Mouse (Mus musculus): Measurements from ENCODE around the gene Gm20388. TPM values are rescaled to one million over a fixed set of nuclear protein-coding genes. Genes with fewer than 3 reads are reported as not detected.
A peak's percentile ranks its signal among the peaks of the same experiment; 100 is the strongest.
"Not testable (repeated sequence)": the region's sequence is repeated elsewhere in the genome, so short reads cannot be mapped to it uniquely, and the experiment has no call there.

The Gm20388 gene
- polyA plus RNA-seq, 1 experiment from 2014 or later = 2.5 TPM

DNA sequence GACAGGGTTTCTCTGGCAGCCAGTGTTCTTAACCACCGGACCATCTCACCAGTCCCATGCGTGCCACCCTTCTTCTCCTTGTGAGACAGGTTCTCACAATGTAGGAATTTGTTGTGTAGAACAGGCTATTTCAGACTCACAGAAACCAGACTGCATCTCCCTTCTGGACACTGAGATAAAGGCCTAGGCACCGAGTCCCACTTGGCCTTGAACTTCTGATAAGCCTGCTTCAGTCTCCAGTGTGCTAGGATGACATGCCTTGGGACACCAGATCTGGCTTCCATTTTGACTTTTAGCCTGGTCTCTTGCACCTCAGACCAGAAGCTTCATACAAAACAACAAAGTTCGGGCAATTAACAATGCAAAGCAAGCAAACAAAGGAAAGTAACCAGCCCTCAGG is 1678.1 kb downstream of the Gm20388 start:
- 87% methylated on average over 4 of the region's 4 CpGs for WGBS

DNA sequence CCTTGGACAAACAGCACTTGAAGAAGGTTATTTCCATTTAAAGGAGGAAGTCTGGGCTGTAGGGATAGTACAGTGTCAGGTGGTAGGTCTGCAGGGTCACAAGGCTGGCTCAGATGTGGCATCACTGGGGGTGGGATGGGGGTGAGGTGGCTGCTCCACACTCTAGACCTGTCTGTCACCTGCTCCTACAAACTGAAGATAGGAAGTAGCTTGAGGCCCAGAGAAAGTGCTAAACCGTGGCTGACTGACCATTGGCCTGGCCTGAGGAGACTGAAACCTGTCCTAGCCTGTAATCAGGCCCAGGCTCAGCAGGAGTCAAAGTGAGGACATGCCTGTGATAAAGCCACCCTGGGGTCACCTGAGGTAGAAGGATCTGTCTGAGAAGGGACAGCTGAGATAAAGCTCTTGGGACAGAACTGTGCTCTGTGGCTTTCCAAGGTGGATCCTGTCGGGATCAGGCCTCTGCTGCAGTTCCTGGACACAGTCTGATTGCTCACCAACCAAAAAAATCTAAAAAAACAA is 1678.6 kb downstream of the Gm20388 start:
- no peak for DNase-seq (ENCODE audit: low spot score)
- no peak overlapping the region for H3K27ac ChIP-seq
- no peak overlapping the region for H3K4me3 ChIP-seq

More for the DNA sequence above, 1678.1 kb downstream of the Gm20388 start:
- Histone ChIP-seq H3K27ac (no peak overlapping the region), H3K9me3 (replicated peaks) (no peaks in the 10 kb centered on the region), H3K4me3 (no peak overlapping the region), H3K27me3 (ENCODE audit: low read depth, poor library complexity, severe bottlenecking) (no peaks in the 10 kb centered on the region), H3K4me1 (peaks cover 39% of the 10 kb centered on the region), H3K36me3 (peaks cover 6% of the 10 kb centered on the region)
- DNase-seq (ENCODE audit: low spot score) = no peak

DNA sequence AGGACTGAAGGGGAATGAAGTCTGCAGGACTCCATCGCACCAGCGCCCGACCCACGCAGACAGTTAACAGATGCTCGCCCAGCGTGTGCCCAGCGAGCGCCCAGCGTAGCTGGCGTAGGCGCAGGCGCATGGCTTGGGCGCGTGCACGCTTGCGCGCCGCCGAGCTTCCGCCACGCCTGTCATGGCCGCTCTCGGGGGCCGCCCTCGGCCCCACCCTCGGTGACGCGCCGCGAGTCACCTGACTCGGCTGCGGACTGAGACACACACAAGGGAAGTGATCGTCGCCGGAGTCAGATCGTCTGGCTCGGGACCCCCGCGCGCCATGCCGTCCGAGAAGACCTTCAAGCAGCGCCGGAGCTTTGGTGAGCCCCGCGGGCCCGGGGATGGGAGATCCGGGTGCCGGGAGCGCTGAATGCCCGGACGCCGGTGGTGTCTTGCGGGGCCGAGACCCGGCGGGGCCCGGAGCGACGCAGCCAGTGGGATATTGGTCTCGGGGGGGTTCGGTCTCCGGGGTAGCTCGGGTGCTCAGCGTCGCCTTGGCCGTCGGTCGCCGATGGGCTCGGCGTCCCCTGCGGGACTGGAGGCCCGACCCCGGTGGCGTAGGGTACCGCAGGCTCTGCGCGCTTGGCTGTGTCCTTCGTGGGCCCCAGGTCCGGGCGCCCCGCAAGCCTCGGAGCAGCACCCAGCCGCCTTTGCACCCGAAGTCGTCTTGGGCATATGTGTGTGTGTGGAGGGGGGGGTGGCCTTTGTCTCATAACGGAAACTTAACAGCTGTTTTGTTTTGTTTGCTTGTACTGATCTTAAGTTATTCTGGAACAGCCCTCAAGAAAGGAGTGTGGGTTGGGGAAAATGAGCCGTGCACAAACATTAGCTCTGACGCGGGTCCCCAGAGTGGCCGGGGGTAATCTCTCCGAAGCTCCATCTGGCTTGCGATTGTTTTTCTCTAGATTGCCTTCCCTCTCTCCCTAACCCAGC is 1679.8 kb downstream of the Gm20388 start, which contains the start of gene Map1lc3b:
Gene Map1lc3b (plus strand): TSS at position 159 of the 975 bp plus-strand sequence.
- no peaks in the 10 kb centered on the region for H3K9me3 ChIP-seq (replicated peaks)
- peak within 1 kb of the TSS; percentile 94 for H3K4me3 ChIP-seq
- WGBS = under 1% methylated on average over 94 of the region's 94 CpGs
- H3K27me3 ChIP-seq (ENCODE audit: low read depth, poor library complexity, severe bottlenecking) = no peaks in the 10 kb centered on the region
- H3K36me3 ChIP-seq = peaks cover 22% of the 10 kb centered on the region
- peaks cover 34% of the 10 kb centered on the region for H3K4me1 ChIP-seq
- H3K27ac ChIP-seq = peak within 1 kb of the TSS; percentile 88
- peak; percentile 97 for DNase-seq (ENCODE audit: low spot score)

More for the DNA sequence above, 1678.6 kb downstream of the Gm20388 start:
- Histone ChIP-seq H3K36me3 (peaks cover 11% of the 10 kb centered on the region), H3K4me1 (peaks cover 39% of the 10 kb centered on the region), H3K27me3 (ENCODE audit: low read depth, poor library complexity, severe bottlenecking) (no peaks in the 10 kb centered on the region), H3K9me3 (replicated peaks) (no peaks in the 10 kb centered on the region)
- 46% methylated on average over 2 of the region's 2 CpGs for WGBS

DNA sequence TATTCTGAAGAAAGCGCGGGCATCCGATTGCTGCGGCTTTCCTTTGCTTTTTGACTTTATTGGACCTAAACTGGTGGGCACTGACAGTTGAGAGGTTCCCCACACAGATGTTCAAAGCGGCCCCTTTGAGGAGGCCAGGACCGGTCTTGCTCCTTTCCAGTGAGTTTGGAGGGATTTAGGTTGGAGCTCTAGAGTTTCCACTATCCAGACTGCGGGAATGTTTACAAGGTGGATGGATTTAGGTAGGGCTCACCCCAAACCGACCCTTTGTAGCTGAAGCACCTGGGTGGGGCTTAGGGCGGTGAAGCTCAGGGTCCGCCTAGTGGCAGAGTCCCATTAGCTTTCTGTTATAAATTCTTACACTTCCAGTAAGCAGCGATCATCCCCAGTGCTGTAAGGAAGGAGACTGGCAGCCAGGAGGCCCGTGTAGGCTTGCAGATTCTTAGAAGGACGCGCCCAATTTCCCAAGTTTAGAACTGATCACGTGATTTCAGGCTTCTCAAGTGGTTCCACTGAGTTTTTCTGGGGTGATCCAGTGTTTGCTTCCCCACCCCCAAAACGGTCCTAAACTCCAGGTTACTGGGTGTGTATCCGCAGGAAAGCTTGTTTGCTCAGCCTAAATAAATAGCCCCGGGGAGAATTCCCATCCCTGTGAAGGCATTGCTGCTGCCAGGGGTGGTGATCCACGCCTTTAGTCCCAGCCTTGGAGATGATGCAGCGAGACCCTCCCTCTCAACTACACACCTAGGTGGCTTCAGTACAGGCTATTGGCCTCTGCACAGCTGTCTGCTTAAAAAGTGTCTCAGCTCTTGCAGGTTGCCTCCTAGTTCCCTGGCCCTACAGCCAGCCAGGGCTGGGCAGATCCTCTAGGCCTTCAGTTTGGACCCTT is 1680.8 kb downstream of the Gm20388 start:
- Histone ChIP-seq H3K4me1 (peaks cover 29% of the 10 kb centered on the region), H3K36me3 (peaks cover 31% of the 10 kb centered on the region), H3K27ac (peak overlapping the region; percentile 88; the same call in 1 of the 2 replicates), H3K27me3 (ENCODE audit: low read depth, poor library complexity, severe bottlenecking) (no peaks in the 10 kb centered on the region), H3K9me3 (replicated peaks) (no peaks in the 10 kb centered on the region), H3K4me3 (peak overlapping the region; percentile 94)
- 17% methylated on average over 20 of the region's 20 CpGs for WGBS
- peak; percentile 53 for DNase-seq (ENCODE audit: low spot score)

DNA sequence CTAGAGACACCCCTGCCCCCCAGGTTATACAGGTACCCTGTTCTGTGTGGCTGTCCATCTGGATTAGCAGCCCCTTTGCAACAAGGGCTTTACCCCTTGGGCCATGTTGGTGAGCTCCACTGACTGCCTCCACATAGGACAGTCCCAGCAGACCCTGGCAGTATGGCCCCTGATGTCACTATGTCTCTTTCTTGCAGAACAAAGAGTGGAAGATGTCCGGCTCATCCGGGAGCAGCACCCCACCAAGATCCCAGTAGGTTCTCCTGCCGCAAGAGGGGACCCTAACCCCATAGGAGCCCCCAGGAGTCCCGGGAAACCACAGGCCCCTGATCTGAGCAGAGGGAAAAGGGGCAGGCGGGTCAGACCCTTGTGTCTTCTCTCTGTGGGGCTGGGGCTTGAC is 1682.7 kb downstream of the Gm20388 start:
- H3K36me3 ChIP-seq = peaks cover 47% of the 10 kb centered on the region

DNA sequence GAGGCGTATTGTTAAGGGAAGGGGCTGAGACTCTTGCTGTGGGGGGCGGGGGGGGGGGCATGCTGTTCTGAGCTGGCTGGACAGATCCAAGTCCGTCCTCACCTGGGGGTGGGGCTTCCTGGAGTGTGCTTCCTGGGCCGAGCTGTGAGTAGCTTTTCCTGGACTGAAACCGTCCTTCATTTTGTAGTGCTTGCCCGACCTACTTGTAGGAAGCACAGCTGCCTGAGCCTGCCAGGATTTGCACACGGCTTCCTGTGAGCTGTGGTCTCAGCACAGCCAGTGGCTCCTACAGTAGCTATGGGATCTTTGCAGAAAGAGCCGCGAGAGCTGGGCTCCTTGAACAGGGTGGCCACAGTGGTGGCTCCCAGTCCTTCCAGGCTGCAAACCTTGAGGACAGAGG is 1683.3 kb downstream of the Gm20388 start:
- Histone ChIP-seq H3K27me3 (ENCODE audit: low read depth, poor library complexity, severe bottlenecking) (no peaks in the 10 kb centered on the region), H3K4me3 (no peak overlapping the region), H3K9me3 (replicated peaks) (no peaks in the 10 kb centered on the region), H3K27ac (no peak overlapping the region), H3K4me1 (peaks cover 29% of the 10 kb centered on the region), H3K36me3 (peaks cover 51% of the 10 kb centered on the region)
- DNase-seq (ENCODE audit: low spot score) = no peak
- 88% methylated on average over 9 of the region's 9 CpGs for WGBS

More for the DNA sequence above, 1682.7 kb downstream of the Gm20388 start:
- Histone ChIP-seq H3K27ac (no peak overlapping the region), H3K4me1 (peaks cover 29% of the 10 kb centered on the region), H3K27me3 (ENCODE audit: low read depth, poor library complexity, severe bottlenecking) (no peaks in the 10 kb centered on the region), H3K9me3 (replicated peaks) (no peaks in the 10 kb centered on the region), H3K4me3 (no peak overlapping the region)
- DNase-seq (ENCODE audit: low spot score) = no peak
- WGBS = 91% methylated on average over 5 of the region's 5 CpGs

DNA sequence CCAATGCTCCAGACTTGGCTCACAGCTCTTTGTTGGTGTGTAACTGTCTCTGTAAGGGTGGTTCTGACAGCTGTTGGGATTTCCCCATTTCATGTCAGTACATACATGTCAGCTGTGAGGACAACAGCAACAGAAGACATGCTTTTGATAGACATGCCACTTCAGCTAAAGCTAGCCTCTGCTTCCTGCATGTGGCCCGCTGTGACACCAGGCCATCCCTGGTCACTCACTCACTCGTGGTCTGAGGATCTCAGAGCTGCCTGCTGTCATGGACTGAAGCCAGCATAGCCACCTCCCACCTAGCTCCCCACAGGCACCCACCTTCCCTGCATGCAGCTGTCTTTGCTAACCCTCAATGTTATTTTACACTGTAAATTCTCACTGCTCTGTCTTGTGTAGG is 1686.9 kb downstream of the Gm20388 start:
- WGBS = 81% methylated on average over 2 of the region's 2 CpGs
- DNase-seq (ENCODE audit: low spot score); H3K27me3 ChIP-seq (ENCODE audit: low read depth, poor library complexity, severe bottlenecking); H3K4me1 ChIP-seq; H3K9me3 ChIP-seq (replicated peaks); H3K27ac ChIP-seq; H3K4me3 ChIP-seq: not testable (repeated sequence)
- peaks cover 85% of the 10 kb centered on the region for H3K36me3 ChIP-seq

DNA sequence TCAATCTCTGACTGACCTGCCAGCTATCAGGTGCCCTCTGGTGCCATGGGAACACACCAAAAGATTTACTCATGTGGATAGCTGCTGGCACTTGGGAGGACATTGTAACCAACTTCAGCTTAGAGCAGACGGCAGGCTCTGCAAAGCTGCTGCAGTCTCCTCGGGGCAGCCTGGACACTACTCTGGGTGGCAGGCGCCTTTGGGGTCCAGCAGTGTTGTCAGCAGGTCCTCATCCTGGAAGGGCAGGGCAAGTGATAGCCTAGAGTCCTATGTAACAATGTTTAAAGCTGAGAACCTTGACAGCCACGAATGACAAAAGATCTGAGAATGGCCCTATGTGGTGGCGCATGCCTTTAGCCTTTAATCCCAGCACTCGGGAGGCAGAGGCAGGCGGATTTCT is 1687.5 kb downstream of the Gm20388 start:
- Histone ChIP-seq H3K9me3 (replicated peaks) (no peaks in the 10 kb centered on the region), H3K27ac (no peak overlapping the region), H3K4me1 (no peaks in the 10 kb centered on the region; the same call in 1 of the 2 replicates), H3K27me3 (ENCODE audit: low read depth, poor library complexity, severe bottlenecking) (no peaks in the 10 kb centered on the region), H3K36me3 (peaks cover 91% of the 10 kb centered on the region), H3K4me3 (no peak overlapping the region)
- WGBS = 94% methylated on average over 7 of the region's 7 CpGs
- DNase-seq (ENCODE audit: low spot score) = no peak

DNA sequence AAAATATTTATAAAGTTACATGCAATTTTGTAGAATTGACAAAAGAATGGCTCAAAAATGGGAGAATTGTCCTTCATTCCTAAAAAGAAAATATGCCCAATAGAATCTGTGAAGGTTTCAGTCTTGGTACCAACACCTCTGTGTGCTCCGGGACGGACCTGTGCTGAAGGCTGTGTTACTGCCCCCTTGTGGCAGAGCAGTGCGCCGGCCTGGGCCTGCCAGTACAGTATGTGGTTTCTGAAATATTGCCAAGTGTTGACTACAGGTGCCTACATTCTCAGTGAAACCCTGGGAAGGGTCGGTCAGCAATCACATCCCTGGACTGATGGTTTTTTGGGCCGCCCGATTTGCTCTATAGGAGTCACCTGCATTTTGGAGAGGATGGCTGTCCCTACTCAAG is 1688.3 kb downstream of the Gm20388 start:
- Histone ChIP-seq H3K36me3 (peaks cover 90% of the 10 kb centered on the region), H3K27me3 (ENCODE audit: low read depth, poor library complexity, severe bottlenecking) (no peaks in the 10 kb centered on the region), H3K9me3 (replicated peaks) (no peaks in the 10 kb centered on the region), H3K4me1 (no peaks in the 10 kb centered on the region), H3K27ac (no peak overlapping the region), H3K4me3 (no peak overlapping the region)
- DNase-seq (ENCODE audit: low spot score) = peak; percentile 86
- 44% methylated on average over 7 of the region's 7 CpGs for WGBS

DNA sequence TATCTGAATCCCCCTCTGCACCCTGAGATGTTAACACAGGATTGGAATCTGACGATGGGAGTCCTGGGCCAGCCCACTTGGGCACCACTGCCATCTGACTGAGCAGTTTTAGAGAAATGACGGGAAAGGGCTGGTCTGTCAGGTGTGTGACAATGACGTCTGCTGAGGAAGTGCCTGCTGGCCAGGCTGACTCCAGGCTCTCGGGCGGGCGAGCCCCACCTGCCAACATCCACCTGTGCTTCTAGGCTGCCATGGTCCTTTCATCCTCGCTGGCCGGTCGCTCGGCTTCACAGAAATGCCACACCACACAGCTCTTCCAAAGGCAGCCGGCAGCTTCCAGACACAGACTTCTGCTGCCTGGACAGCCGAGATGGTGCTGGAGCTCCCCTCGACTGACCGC is 1689.2 kb downstream of the Gm20388 start:
- peaks cover 90% of the 10 kb centered on the region for H3K36me3 ChIP-seq
- WGBS = 91% methylated on average over 14 of the region's 14 CpGs

DNA sequence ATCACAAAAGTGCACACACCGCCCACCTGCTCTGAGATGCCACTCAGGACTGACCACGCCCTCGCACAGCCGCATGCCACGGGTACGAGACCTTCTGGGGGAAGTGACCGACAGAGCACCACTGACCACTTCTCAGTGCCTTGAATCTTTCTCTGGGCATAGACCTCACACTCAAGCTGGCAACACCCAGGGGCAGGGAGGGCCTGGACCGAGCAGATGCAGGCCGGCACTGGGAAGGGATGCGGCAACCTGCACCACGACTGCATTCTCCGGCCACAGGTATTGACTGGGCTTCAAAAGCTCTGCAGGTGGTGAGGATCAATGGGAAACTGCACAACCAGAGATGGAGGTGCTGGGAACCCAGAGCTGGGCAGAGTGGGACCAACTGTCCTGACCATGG is 1691.8 kb downstream of the Gm20388 start:
- 96% methylated on average over 12 of the region's 12 CpGs for WGBS
- H3K27ac ChIP-seq = no peak overlapping the region
- no peak for DNase-seq (ENCODE audit: low spot score)
- no peaks in the 10 kb centered on the region for H3K4me1 ChIP-seq
- no peaks in the 10 kb centered on the region for H3K9me3 ChIP-seq (replicated peaks)
- no peak overlapping the region for H3K4me3 ChIP-seq
- peaks cover 94% of the 10 kb centered on the region for H3K36me3 ChIP-seq
- H3K27me3 ChIP-seq (ENCODE audit: low read depth, poor library complexity, severe bottlenecking) = no peaks in the 10 kb centered on the region

More for the DNA sequence above, 1689.2 kb downstream of the Gm20388 start:
- DNase-seq (ENCODE audit: low spot score) = no peak
- no peak overlapping the region for H3K27ac ChIP-seq
- H3K4me3 ChIP-seq = no peak overlapping the region
- no peaks in the 10 kb centered on the region for H3K4me1 ChIP-seq
- no peaks in the 10 kb centered on the region for H3K27me3 ChIP-seq (ENCODE audit: low read depth, poor library complexity, severe bottlenecking)
- no peaks in the 10 kb centered on the region for H3K9me3 ChIP-seq (replicated peaks)

DNA sequence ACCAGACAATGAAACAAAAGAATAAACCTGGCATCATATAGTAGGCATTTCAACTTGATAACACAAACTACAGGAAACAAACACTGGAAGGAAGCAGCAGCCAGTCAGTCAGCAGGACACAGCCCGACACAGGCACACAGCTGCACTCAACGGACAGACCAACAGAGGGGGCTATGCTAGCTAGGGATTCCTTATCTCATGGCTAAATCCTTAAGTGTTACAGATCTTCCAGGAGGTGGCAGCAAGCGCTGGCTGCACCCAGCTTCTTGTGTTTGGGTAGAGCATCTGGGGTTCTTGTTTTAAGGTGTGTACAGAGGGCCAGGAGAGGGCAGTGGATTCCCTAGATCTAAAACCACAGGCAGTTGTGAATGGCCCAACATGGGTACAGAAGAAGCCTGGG is 1692.2 kb downstream of the Gm20388 start:
- DNase-seq (ENCODE audit: low spot score) = peak; percentile 60
- H3K9me3 ChIP-seq (replicated peaks) = no peaks in the 10 kb centered on the region
- 40% methylated on average over 3 of the region's 3 CpGs for WGBS
- H3K4me1 ChIP-seq = no peaks in the 10 kb centered on the region
- H3K27ac ChIP-seq = no peak overlapping the region
- no peaks in the 10 kb centered on the region for H3K27me3 ChIP-seq (ENCODE audit: low read depth, poor library complexity, severe bottlenecking)
- no peak overlapping the region for H3K4me3 ChIP-seq
- H3K36me3 ChIP-seq = peaks cover 94% of the 10 kb centered on the region
